Mouse (Mus musculus) forebrain, embryonic 11.5 days (tissue): ENCODE data around the gene Nek11. TPM values are rescaled to one million over a fixed set of nuclear protein-coding genes. Genes with fewer than 3 reads are reported as not detected.

ENCODE experiments used
- ATAC-seq: fragments of 200-750 bp; cut with Nextera tagmentation; replicated peaks from 2 replicates; pipeline ENCODE4 v1.8.0; 2017; ENCODE audit warnings: moderate TSS enrichment; ENCODE audit not compliant: low FRiP score
- DNase-seq: peaks from one replicate; pipeline ENCODE4 v3.0.0-alpha.2; 2017; ENCODE audit warnings: low spot score
- H3K27ac ChIP-seq: fragments of 300-500 bp; sonication (generic); 2 replicates; pipeline ENCODE4 v1.5.1; 2014; ENCODE audit warnings: low read depth, low read length
- H3K27me3 ChIP-seq: fragments of 300-500 bp; sonication (generic); 2 replicates; pipeline ENCODE4 v1.6.1; 2014; ENCODE audit warnings: mild to moderate bottlenecking, low read length, mixed read lengths; ENCODE audit not compliant: control insufficient read depth, insufficient read depth
- H3K36me3 ChIP-seq: fragments of 300-500 bp; sonication (generic); 2 replicates; pipeline ENCODE4 v1.6.1; 2014; ENCODE audit warnings: mild to moderate bottlenecking, low read length, moderate library complexity, mixed read lengths; ENCODE audit not compliant: control insufficient read depth, insufficient read depth
- H3K4me1 ChIP-seq: fragments of 300-500 bp; sonication (generic); replicated peaks from 2 replicates; pipeline ENCODE4 v1.6.1; 2014; ENCODE audit warnings: low read length, mixed read lengths; ENCODE audit not compliant: control insufficient read depth, insufficient read depth
- H3K4me2 ChIP-seq: fragments of 300-500 bp; sonication (generic); 2 replicates; pipeline ENCODE4 v1.6.1; 2014; ENCODE audit warnings: low read depth, mild to moderate bottlenecking, low read length, moderate library complexity, mixed read lengths; ENCODE audit not compliant: severe bottlenecking
- H3K4me3 ChIP-seq: fragments of 300-500 bp; sonication (generic); 2 replicates; pipeline ENCODE4 v1.5.1; 2014; ENCODE audit warnings: low read depth, low read length
- H3K9ac ChIP-seq: fragments of 300-500 bp; sonication (generic); 2 replicates; pipeline ENCODE4 v1.6.1; 2014; ENCODE audit warnings: low read length
- H3K9me3 ChIP-seq: fragments of 300-500 bp; sonication (generic); 2 replicates; pipeline ENCODE4 v1.6.1; 2016; ENCODE audit warnings: low read length, mixed read lengths; ENCODE audit not compliant: control insufficient read depth
- WGBS: fragments of 180-500 bp; shearing (Covaris S2); extraction: QIAGEN DNeasy Blood & Tissue Kit; methylation state at CpG from one replicate; pipeline ENCODE4 v1.1.7; 2014; 5-methylcytosine and 5-hydroxymethylcytosine counted together
- polyA plus RNA-seq: library from polyadenylated mRNA; unstranded; fragments of >200 nt; fragmentation: Nextera tagmentation; extraction: Ambion mirVana; gene quantifications from 2 replicates; pipeline ENCODE4 v1.2.1, GENCODE M21; 2014

The Nek11 gene
- polyA plus RNA-seq, 1 experiment from 2014 or later = 0.63 TPM

- Histone ChIP-seq H3K4me2 (no peak overlapping the region), H3K9me3 (no peaks in the 10 kb centered on the region), H3K4me3 (no peak overlapping the region), H3K27me3 (no peaks in the 10 kb centered on the region), H3K9ac (no peak overlapping the region), H3K4me1 (no peaks in the 10 kb centered on the region), H3K36me3 (no peaks in the 10 kb centered on the region), H3K27ac (no peak overlapping the region)
- DNase-seq = no peak
- no peak for ATAC-seq
- 83% methylated on average over 2 of the region's 2 CpGs for WGBS
Observed at GRCm38 (mm10) chr9:105306042-105306441, 89.3 kb downstream of the Nek11 start.

GRCm38 (mm10) chr9:105302230-105302629 is 93.1 kb downstream of the Nek11 start:
- H3K27ac ChIP-seq = no peak overlapping the region
- no peak for ATAC-seq
- 83% methylated on average over 3 of the region's 3 CpGs for WGBS
- no peak overlapping the region for H3K4me3 ChIP-seq
- H3K4me2 ChIP-seq = no peak overlapping the region
- H3K27me3 ChIP-seq = no peaks in the 10 kb centered on the region
- H3K36me3 ChIP-seq = no peaks in the 10 kb centered on the region
- H3K9me3 ChIP-seq = no peaks in the 10 kb centered on the region
- no peak for DNase-seq
- no peaks in the 10 kb centered on the region for H3K4me1 ChIP-seq
- no peak overlapping the region for H3K9ac ChIP-seq

GRCm38 (mm10) chr9:105301396-105301795 is 93.9 kb downstream of the Nek11 start:
- 97% methylated on average over 1 of the region's 1 CpGs for WGBS
- no peak for DNase-seq
- Histone ChIP-seq H3K4me3 (no peak overlapping the region), H3K4me2 (no peak overlapping the region), H3K36me3 (no peaks in the 10 kb centered on the region), H3K27me3 (no peaks in the 10 kb centered on the region), H3K9me3 (no peaks in the 10 kb centered on the region), H3K27ac (no peak overlapping the region), H3K9ac (no peak overlapping the region), H3K4me1 (no peaks in the 10 kb centered on the region)
- ATAC-seq = no peak

GRCm38 (mm10) chr9:105300738-105301325 is 94.5 kb downstream of the Nek11 start:
- Histone ChIP-seq H3K9ac (no peak overlapping the region), H3K9me3 (no peaks in the 10 kb centered on the region), H3K4me3 (no peak overlapping the region), H3K27ac (no peak overlapping the region), H3K27me3 (no peaks in the 10 kb centered on the region), H3K36me3 (no peaks in the 10 kb centered on the region), H3K4me1 (no peaks in the 10 kb centered on the region), H3K4me2 (no peak overlapping the region)
- ATAC-seq = no peak
- DNase-seq = no peak
- WGBS = 94% methylated on average over 2 of the region's 2 CpGs

- H3K4me1 ChIP-seq = no peaks in the 10 kb centered on the region
- WGBS = 53% methylated on average over 7 of the region's 7 CpGs
- no peaks in the 10 kb centered on the region for H3K36me3 ChIP-seq
- no peaks in the 10 kb centered on the region for H3K9me3 ChIP-seq
- H3K4me3 ChIP-seq = no peak overlapping the region
- ATAC-seq = no peak
- H3K9ac ChIP-seq = no peak overlapping the region
- no peaks in the 10 kb centered on the region for H3K27me3 ChIP-seq
- no peak for DNase-seq
- no peak overlapping the region for H3K27ac ChIP-seq
- no peak overlapping the region for H3K4me2 ChIP-seq
Observed at GRCm38 (mm10) chr9:105284670-105285069, 110.7 kb downstream of the Nek11 start.

GRCm38 (mm10) chr9:105282725-105283124 is 112.6 kb downstream of the Nek11 start:
- Histone ChIP-seq H3K9me3 (no peaks in the 10 kb centered on the region), H3K27me3 (no peaks in the 10 kb centered on the region), H3K27ac (no peak overlapping the region), H3K4me1 (no peaks in the 10 kb centered on the region), H3K4me2 (no peak overlapping the region), H3K9ac (no peak overlapping the region), H3K4me3 (no peak overlapping the region), H3K36me3 (no peaks in the 10 kb centered on the region)
- ATAC-seq (0 out of 2 replicates have a peak, but pooled peaks have one; percentile 5), DNase-seq (peak; percentile 81)
- WGBS = 18% methylated on average over 4 of the region's 4 CpGs

GRCm38 (mm10) chr9:105274925-105275324 is 120.4 kb downstream of the Nek11 start:
- H3K27me3 ChIP-seq = no peaks in the 10 kb centered on the region
- no peak overlapping the region for H3K9ac ChIP-seq
- H3K4me2 ChIP-seq = no peak overlapping the region
- ATAC-seq (no peak), DNase-seq (no peak)
- no peak overlapping the region for H3K4me3 ChIP-seq
- H3K27ac ChIP-seq = no peak overlapping the region
- 81% methylated on average over 3 of the region's 3 CpGs for WGBS
- no peaks in the 10 kb centered on the region for H3K4me1 ChIP-seq
- H3K36me3 ChIP-seq = no peaks in the 10 kb centered on the region
- H3K9me3 ChIP-seq = no peaks in the 10 kb centered on the region

GRCm38 (mm10) chr9:105274286-105274685 is 121.0 kb downstream of the Nek11 start:
- ATAC-seq = no peak
- no peaks in the 10 kb centered on the region for H3K4me1 ChIP-seq
- no peak for DNase-seq

GRCm38 (mm10) chr9:105272241-105272640 is 123.1 kb downstream of the Nek11 start:
- no peak overlapping the region for H3K9ac ChIP-seq

More at GRCm38 (mm10) chr9:105274286-105274685, 121.0 kb downstream of the Nek11 start:
- Histone ChIP-seq H3K27me3 (no peaks in the 10 kb centered on the region), H3K9ac (no peak overlapping the region), H3K4me3 (no peak overlapping the region), H3K27ac (no peak overlapping the region), H3K4me2 (no peak overlapping the region), H3K36me3 (no peaks in the 10 kb centered on the region), H3K9me3 (no peaks in the 10 kb centered on the region)
- WGBS = 62% methylated on average over 6 of the region's 6 CpGs

More at GRCm38 (mm10) chr9:105272241-105272640, 123.1 kb downstream of the Nek11 start:
- ATAC-seq (no peak), DNase-seq (peak; percentile 65)
- Histone ChIP-seq H3K4me3 (no peak overlapping the region), H3K27ac (no peak overlapping the region), H3K4me1 (no peaks in the 10 kb centered on the region), H3K9me3 (no peaks in the 10 kb centered on the region), H3K4me2 (no peak overlapping the region), H3K27me3 (no peaks in the 10 kb centered on the region), H3K36me3 (no peaks in the 10 kb centered on the region)
- WGBS = 14% methylated on average over 7 of the region's 7 CpGs
